Mouse (Mus musculus) mesoderm, embryonic 11.5 days (tissue): Measurements from ENCODE around the gene Krt27.
A peak's percentile ranks its signal among the peaks of the same experiment; 100 is the strongest.

Experiments used
- DNase-seq: peaks from one replicate; pipeline ENCODE4 v3.0.0-alpha.2; 2012; ENCODE audit warnings: low read depth, low spot score

Krt27 gene

GRCm38 (mm10) chr11:99329655-99330054 is 21.2 kb downstream of the Krt27 start:
- DNase-seq: no peak

GRCm38 (mm10) chr11:99322851-99323250 is 28.1 kb downstream of the Krt27 start, which contains the start of gene Krt25:
TSS of gene Krt25 (minus strand) at chr11:99322951.
- no peak for DNase-seq

DNA sequence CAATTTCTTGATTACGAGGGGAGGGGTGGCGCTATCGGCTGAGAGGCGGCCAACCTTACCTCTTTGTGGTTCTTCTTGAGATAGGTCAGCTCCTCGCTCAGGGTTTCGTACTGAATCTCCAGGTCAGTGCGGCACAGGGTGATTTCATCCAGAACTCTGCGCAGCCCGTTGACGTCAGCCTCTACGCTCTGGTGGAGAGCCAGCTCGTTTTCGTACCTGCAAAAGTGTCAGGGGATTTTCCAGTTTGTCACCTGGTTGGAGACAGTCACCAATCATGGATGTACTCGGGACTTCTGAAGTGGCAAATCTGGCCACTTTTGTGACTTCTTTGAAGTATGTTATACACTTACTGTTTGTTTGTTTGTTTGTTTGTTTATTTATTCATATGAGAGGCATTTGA is 29.8 kb downstream of the Krt27 start:
- no peak for DNase-seq

DNA sequence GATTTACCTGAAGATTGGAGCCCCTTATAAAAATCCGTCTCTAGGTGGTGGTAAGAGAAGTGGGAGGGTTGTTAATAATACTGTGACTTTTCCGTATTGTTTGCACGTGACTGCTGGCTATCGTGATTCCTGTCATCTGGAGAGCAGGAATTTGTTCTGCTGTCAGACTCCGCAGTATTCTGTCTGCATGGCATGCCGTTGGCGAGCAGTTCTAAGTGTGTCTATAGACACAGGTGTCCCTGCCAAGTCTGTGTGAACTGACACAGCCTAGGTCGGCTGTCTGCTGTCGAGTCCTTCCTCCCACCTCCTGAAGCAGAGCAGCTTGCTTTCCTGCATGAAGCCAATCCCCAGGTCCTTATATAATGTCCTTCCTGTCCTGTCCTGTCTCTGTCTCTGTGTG is 31.8 kb downstream of the Krt27 start:
- DNase-seq: no peak

DNA sequence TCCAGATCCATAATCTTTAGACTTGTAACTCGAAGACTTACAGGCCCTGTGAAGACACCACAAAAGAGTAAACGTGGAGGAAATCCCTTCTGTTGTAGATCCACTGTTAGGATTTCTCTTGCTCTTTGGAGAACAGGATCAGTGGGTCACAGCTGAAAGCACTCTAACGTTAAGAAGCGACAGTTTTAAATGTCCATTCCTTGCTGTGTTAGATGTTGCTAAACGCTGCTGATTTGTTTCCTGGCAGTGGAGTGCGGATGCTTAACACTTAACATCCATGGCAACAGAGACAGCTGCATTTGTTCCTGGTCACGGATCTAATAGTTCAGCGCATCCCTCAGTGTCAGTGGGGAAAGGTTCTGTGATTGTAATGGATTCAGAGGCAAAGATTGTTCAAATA is 34.4 kb downstream of the Krt27 start:
- DNase-seq: no peak

DNA sequence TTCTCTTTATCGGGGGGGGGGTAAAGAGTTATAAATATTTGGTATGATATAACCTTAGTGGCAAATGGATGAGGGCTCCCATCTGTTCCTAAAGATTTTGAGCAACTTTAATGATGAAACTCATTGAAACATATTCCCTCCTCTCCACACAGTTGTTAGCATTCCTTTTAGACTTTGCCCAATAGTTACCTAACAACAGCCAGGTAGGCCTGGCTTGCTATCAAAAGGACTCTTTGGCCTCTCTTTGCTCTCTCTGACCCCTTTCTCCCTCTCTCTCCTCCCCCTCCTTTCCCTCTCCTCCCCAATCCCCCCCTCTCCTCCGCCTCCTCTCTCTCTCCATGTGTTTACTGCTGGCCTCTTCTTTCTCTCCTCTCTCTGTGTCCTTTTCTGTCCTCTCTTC is 36.3 kb downstream of the Krt27 start:
- DNase-seq: no peak

DNA sequence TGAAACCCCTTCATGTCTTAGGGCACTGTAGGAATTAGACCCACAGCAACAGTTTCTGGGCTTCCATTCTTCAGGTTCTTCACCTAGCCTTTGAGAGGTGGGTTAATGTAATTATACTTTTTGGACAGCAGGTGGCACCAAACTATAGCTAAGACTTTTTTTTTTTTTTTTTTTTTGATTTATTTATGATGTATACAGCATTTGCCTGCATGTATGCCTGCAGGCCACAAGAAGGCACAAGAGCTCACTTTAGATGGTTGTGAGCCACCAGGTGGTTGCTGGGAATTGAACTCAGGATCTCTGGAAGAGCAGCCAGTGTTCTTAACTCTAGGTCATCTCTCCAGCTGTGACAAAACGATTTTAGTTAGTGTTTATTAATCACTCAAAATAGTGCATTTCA is 40.0 kb downstream of the Krt27 start:
- DNase-seq: peak; percentile 62

DNA sequence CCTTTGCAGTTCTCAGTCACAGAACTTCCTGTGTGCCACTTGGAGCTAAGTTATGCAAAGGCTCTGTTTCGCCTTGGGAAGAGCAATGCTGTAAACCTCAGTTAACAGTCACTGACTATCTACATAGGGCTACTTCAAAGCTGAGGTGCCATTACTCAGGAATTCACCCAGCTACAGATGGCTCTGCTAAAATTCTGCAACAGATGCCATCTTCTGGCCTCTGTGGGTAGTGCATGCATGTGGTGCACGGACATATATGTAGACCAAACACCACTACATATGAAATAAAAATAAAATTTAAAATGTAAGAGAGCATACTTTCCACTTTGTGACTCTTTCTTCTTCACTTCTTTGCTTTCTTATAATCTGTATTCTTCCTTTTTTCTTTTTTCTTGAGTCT is 43.3 kb downstream of the Krt27 start:
- peak; percentile 84 for DNase-seq
